Mouse (Mus musculus): ENCODE results near the gene Sprr2h. TPM values are rescaled to one million over a fixed set of nuclear protein-coding genes. Genes with fewer than 3 reads are reported as not detected.

Sprr2h gene
- not detected for total RNA-seq (2021)

DNA sequence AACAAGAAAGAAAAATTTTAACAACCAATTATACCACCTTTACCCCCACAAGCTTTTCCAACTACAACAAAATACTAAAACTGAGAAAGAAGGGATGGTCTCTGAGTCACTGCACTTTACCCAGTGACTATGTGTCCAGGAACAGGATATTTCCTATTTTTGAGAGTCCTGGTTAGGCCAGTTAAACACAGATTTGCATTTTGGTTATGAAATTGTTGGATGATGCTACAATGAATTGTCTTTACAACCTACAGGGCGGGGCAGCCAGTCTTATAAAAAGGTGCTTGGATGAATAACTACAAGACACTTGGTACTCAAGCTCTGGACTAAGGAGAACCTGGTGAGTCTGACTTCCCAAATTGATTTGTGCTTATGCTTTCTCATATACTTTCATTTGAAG lies at the start of gene Sprr2h:
Gene Sprr2h (plus strand): TSS at position 301 of the 400 bp plus-strand sequence.
- no peak for DNase-seq
- intact Hi-C loops (cut with DNase I): no loop called here

DNA sequence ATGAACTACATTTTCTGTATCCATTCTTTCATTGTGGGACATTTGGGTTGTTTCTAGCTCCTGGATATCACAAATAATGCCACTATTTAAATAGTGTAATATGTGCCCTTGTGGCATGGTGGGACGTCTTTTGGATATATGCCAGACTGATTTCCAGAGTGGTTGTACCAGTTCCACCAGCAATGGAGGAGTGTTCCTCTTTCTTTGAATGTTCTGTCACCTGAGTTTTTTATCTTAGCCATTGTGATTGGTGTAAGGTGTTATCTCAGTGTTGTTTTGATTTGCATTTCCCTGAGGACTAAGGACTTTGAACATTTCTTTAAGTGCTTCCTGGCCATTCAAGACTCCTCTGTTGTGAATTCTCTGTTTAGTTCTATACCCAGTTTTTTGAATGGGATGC lies 49.2 kb upstream of the Sprr2h start:
- intact Hi-C loops (cut with DNase I): no loop called here
- DNase-seq: no peak

DNA sequence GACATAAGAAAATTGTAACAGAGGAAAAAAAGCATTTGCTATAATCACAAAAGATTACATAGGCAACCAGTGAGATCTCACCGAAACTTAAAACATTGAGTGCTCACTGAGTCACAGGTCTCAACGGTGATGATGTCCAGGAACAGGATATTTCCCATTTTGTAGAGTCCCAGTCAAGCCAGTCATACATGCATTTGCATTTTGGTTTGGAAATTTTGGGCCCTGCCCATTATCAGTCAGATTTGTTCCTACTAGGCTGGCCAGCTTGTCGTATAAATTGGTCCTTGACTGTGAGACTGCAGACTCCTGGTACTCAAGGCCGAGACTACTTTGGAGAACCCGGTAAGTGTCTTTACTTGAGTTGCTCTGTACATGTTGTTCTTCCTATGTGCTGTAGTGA lies 46.6 kb upstream of the Sprr2h start, which contains the start of gene Sprr2d:
Gene Sprr2d (plus strand): TSS at position 301 of the 400 bp plus-strand sequence.
- intact Hi-C loops (cut with DNase I): no loop called here

GRCm38 (mm10) chr3:92351843-92352242 lies 33.6 kb upstream of the Sprr2h start, which contains the start of gene Sprr2e:
Gene Sprr2e (plus strand): TSS chr3:92352143.
- DNase-seq: no peak
- intact Hi-C loops (cut with DNase I): no loop called here

More for the DNA sequence above, 46.6 kb upstream of the Sprr2h start, which contains the start of gene Sprr2d:
- DNase-seq: no peak

DNA sequence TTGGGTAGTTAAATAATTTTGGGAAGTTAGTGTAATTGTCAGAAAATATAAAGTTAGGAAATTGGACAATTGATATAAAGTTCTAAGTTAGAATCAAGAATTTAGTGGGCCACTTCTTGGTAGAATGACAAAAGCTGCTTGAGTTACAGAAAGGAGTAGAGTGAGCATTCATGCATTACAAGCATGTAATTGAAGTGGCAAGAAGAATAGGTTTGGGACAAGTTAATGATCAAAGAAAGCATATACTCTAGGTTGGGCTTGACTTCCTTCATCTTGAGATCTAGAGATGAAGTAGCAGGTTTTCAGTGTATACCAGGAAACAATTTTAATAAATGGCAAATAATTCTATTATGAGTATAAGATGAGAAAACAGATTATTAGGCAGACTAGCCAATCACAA lies 23.9 kb upstream of the Sprr2h start:
- no peak for DNase-seq
- intact Hi-C loops (cut with DNase I): no loop called here

DNA sequence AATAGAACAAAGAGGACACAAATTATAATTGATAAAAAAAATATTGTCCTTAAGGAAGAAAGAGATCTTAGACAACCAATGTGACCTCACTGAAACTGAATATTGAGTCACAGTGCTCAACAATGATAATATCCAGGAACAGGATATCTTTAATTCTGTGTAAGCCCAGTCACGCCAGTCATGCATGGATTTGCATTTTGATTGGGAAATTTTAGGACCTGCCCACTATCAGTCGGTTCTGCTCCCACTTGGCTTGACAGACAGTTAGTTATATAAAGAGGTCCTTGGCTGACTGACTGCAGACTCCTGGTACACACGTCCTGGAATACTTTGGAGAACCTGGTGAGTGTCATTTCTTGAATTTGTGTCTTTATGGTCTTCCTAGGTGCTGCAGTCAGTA lies 20.6 kb upstream of the Sprr2h start, which contains the start of gene Sprr2f:
Gene Sprr2f (plus strand): TSS at position 301 of the 400 bp plus-strand sequence.
- intact Hi-C loops (cut with DNase I): no loop called here
- DNase-seq: no peak

- intact Hi-C loops (cut with DNase I): no loop called here
- DNase-seq: no peak
Measured at GRCm38 (mm10) chr3:92373613-92374012, 11.9 kb upstream of the Sprr2h start.

DNA sequence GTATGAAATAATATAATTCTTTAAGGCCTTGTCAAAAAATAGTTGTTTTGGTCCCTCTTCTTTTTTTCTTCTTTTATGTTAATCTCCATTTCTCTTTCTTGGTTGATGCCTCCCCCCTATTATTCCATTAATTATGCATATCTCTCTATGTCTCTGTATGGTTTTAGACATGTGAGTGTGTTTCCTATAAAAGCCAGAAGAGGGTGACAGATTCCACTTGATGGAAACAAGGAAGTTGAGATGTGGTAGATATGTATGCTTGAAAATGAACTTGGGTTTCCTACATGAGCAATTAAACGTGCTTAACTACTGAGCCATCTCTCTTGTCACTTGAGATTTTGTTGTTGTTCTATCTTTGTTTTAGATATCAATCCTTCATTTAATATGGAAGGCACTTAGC lies 8.8 kb downstream of the Sprr2h start:
- DNase-seq: no peak
- intact Hi-C loops (cut with DNase I): loop anchor here (2.0 kb wide), 1 partner anchor 116 kb away; no protein-coding TSS in a partner anchor

GRCm38 (mm10) chr3:92407691-92408090 lies 22.2 kb downstream of the Sprr2h start, which contains the start of gene Sprr2i:
Gene Sprr2i (plus strand): TSS chr3:92407991.
- intact Hi-C loops (cut with DNase I): no loop called here
- DNase-seq: no peak

DNA sequence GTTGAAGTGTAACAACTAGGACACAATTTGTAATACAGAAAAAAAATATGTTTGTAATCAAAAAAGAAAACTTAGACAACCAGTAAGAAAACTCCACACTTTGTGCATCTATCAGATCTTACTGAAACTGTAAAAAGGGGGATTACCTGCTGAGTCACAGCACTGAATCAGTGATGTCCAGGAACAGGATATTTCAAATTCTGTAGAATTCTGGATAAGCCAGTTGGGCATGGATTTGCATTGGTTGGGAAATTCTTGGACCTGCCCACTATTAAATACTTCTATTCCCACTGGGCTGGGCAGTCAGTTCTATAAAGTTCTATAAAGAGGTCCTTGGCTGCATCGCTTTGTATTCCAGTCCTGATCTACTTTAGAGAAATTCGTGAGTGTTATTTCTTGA lies 32.3 kb downstream of the Sprr2h start, which contains the start of gene Sprr2j-ps:
Gene Sprr2j-ps (plus strand): TSS at position 301 of the 400 bp plus-strand sequence.
- intact Hi-C loops (cut with DNase I): no loop called here
- DNase-seq: no peak

- intact Hi-C loops (cut with DNase I): no loop called here
- DNase-seq: no peak
Measured at GRCm38 (mm10) chr3:92429323-92429722, 43.8 kb downstream of the Sprr2h start, which contains the start of gene Gm9774. Gene Gm9774 (minus strand): TSS chr3:92429423.

DNA sequence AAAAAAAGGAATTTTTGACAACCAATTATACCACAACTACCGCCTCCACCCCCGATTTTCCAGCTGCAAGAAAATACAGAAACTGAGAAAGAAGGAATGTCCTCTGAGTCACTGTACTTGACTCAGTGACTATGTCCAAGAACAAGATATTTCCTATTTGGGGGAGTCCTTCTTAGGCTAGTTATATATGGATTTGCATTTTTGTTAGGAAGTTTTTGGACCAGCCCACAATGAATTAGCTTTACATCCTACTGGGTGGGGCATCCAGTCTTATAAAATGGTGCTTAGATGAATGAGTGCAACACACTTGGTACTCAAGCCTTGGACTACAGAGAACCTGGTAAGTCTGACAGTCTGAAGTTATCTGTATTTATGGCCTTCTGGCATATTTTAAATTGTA lies 46.8 kb downstream of the Sprr2h start, which contains the start of gene Sprr2k:
Gene Sprr2k (plus strand): TSS at position 301 of the 400 bp plus-strand sequence.
- intact Hi-C loops (cut with DNase I): no loop called here
- no peak for DNase-seq

Other genes starting within 250 kb of the Sprr2h start
- gene Lelp1, start 242.9 kb upstream of the Sprr2h start, total RNA-seq (2021): not detected
- gene Sprr2a1, start 169.9 kb upstream of the Sprr2h start, total RNA-seq (2021): not detected
- gene Sprr2a2, start 169.8 kb upstream of the Sprr2h start, total RNA-seq (2021): under 1 TPM; 0.38 to 0.58 TPM
- not detected for gene Sprr2a3, start 100.3 kb upstream of the Sprr2h start, total RNA-seq (2021)
- not detected for gene Sprr2b, start 69.1 kb upstream of the Sprr2h start, total RNA-seq (2021)
- gene Sprr2d, start 46.5 kb upstream of the Sprr2h start, total RNA-seq (2021): not detected
- not detected for gene Sprr2e, start 33.5 kb upstream of the Sprr2h start, total RNA-seq (2021)
- gene Sprr2f, start 20.5 kb upstream of the Sprr2h start, total RNA-seq (2021): not detected
- not detected for gene Sprr2i, start 22.3 kb downstream of the Sprr2h start, total RNA-seq (2021)
- not detected for gene Sprr2j-ps, start 32.4 kb downstream of the Sprr2h start, total RNA-seq (2021)
- gene Gm9774, start 43.7 kb downstream of the Sprr2h start, total RNA-seq (2021): 1 to 10 TPM; 1.2 to 3.3 TPM
- gene Sprr2k, start 46.9 kb downstream of the Sprr2h start, total RNA-seq (2021): not detected
- gene Sprr1b, start 53.1 kb downstream of the Sprr2h start, total RNA-seq (2021): not detected
- gene Sprr3, start 73.0 kb downstream of the Sprr2h start, total RNA-seq (2021): not detected
- gene Sprr1a, start 100.2 kb downstream of the Sprr2h start, total RNA-seq (2021): not detected
- gene Sprr4, start 114.8 kb downstream of the Sprr2h start, total RNA-seq (2021): not detected
- gene 2310046K23Rik, start 148.8 kb downstream of the Sprr2h start, total RNA-seq (2021): not detected
- not detected for gene Ivl, start 188.1 kb downstream of the Sprr2h start, total RNA-seq (2021)
- gene Smcp, start 203.3 kb downstream of the Sprr2h start, total RNA-seq (2021): not detected
- not detected for gene 2210017I01Rik, start 221.8 kb downstream of the Sprr2h start, total RNA-seq (2021)
- not detected for gene Lce6a, start 236.0 kb downstream of the Sprr2h start, total RNA-seq (2021)